Mouse (Mus musculus) hindbrain, embryonic 16.5 days (tissue): ENCODE results near the gene Hpn. TPM values are rescaled to one million over a fixed set of nuclear protein-coding genes. Genes with fewer than 3 reads are reported as not detected.

Source experiments
- ATAC-seq: fragments of 200-750 bp; cut with Nextera tagmentation; 2 replicates; pipeline ENCODE4 v1.8.0; 2017; ENCODE audit warnings: moderate TSS enrichment, moderate library complexity
- H3K27ac ChIP-seq: fragments of 300-500 bp; sonication (generic); 2 replicates; pipeline ENCODE4 v1.5.1; 2014; ENCODE audit warnings: low read depth, mild to moderate bottlenecking, control low read depth, low read length, moderate library complexity
- H3K27me3 ChIP-seq: fragments of 300-500 bp; sonication (generic); replicated peaks from 2 replicates; pipeline ENCODE4 v1.6.1; 2014; ENCODE audit warnings: low read length; ENCODE audit not compliant: control insufficient read depth, insufficient read depth
- H3K36me3 ChIP-seq: fragments of 300-500 bp; sonication (generic); 2 replicates; pipeline ENCODE4 v1.6.1; 2014; ENCODE audit warnings: mild to moderate bottlenecking, low read length, moderate library complexity, mixed read lengths; ENCODE audit not compliant: control insufficient read depth, insufficient read depth
- H3K4me1 ChIP-seq: fragments of 300-500 bp; sonication (generic); 2 replicates; pipeline ENCODE4 v1.6.1; 2014; ENCODE audit warnings: low read depth, low read length; ENCODE audit not compliant: control insufficient read depth, insufficient read depth
- H3K4me2 ChIP-seq: fragments of 300-500 bp; sonication (generic); 2 replicates; pipeline ENCODE4 v1.6.1; 2014; ENCODE audit warnings: mild to moderate bottlenecking, low read length, control low read depth, moderate library complexity
- H3K4me3 ChIP-seq: fragments of 300-500 bp; sonication (generic); 2 replicates; pipeline ENCODE4 v1.5.1; 2014; ENCODE audit warnings: mild to moderate bottlenecking, low read length, control low read depth, moderate library complexity
- H3K9ac ChIP-seq: fragments of 300-500 bp; sonication (generic); 2 replicates; pipeline ENCODE4 v1.6.1; 2014; ENCODE audit warnings: low read depth, mild to moderate bottlenecking, control low read depth, low read length, moderate library complexity
- H3K9me3 ChIP-seq: fragments of 300-500 bp; sonication (generic); 2 replicates; pipeline ENCODE4 v1.6.1; 2014; ENCODE audit warnings: mild to moderate bottlenecking, low read length, moderate library complexity; ENCODE audit not compliant: control insufficient read depth
- WGBS: fragments of 180-500 bp; shearing (Covaris S2); extraction: QIAGEN DNeasy Blood & Tissue Kit; methylation state at CpG from one replicate; pipeline ENCODE4 v1.1.7; 2014; 5-methylcytosine and 5-hydroxymethylcytosine counted together
- polyA plus RNA-seq: library from polyadenylated mRNA; unstranded; fragments of >200 nt; fragmentation: Nextera tagmentation; extraction: Ambion mirVana; gene quantifications from 2 replicates; pipeline ENCODE4 v1.2.1, GENCODE M21; 2015

Hpn gene
- polyA plus RNA-seq, 1 experiment from 2014 or later, result 0.75 TPM

DNA sequence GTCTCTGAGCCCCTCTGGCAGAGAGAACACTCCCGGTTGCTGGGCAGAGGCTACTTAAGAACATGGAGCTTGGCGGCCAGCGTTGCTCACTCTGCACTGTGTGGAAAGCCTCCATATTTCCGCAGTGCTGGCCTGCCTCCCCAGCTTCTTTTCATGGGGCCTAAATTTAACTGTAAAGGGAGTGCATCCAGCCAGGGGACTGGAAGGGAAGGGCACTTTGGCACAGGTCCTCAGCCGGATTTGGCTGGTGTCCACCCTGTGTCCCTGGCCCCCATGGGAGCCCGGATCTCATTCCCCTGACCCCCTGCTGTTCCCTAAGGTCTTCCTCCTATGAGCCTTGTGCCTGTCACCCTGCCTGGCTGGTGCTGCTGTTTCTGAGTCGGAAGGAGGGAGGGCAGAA is 3.4 kb upstream of the Hpn start:
- no peak overlapping the region for H3K4me3 ChIP-seq
- no peak overlapping the region for H3K9ac ChIP-seq
- no peaks in the 10 kb centered on the region for H3K9me3 ChIP-seq
- 0 out of 2 replicates have a peak, but pooled peaks have one; percentile 16 for ATAC-seq
- no peak overlapping the region for H3K4me2 ChIP-seq
- H3K27ac ChIP-seq, result no peak overlapping the region
- H3K27me3 ChIP-seq, result no peaks in the 10 kb centered on the region; the same call in 1 of the 2 replicates
- H3K36me3 ChIP-seq, result no peaks in the 10 kb centered on the region
- no peaks in the 10 kb centered on the region for H3K4me1 ChIP-seq
- 64% methylated on average over 7 of the region's 7 CpGs for WGBS

DNA sequence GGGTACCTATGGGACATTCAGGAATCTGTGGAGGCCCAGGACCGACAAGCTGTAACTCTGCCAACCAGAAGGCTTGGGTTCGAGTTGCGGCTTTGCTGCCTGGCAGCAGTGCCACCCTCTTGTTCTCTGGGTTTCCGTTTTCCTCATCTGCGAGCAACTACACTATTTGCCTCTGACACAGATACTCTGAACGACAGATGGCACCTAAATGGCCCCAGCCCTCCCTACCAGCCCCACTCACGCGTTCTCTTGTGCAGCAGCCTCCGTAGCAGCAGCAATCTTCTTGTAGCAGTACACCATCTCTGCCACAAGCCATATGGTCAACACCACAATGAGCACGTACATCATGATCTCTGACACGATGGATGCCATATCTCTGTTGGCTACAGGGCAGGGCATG is 2.4 kb upstream of the Hpn start:
- Histone ChIP-seq H3K4me3 (no peak overlapping the region), H3K9me3 (no peaks in the 10 kb centered on the region), H3K9ac (no peak overlapping the region), H3K27ac (no peak overlapping the region), H3K27me3 (no peaks in the 10 kb centered on the region; the same call in 1 of the 2 replicates), H3K36me3 (no peaks in the 10 kb centered on the region), H3K4me1 (no peaks in the 10 kb centered on the region), H3K4me2 (no peak overlapping the region)
- WGBS, result 80% methylated on average over 11 of the region's 11 CpGs
- no peak for ATAC-seq

DNA sequence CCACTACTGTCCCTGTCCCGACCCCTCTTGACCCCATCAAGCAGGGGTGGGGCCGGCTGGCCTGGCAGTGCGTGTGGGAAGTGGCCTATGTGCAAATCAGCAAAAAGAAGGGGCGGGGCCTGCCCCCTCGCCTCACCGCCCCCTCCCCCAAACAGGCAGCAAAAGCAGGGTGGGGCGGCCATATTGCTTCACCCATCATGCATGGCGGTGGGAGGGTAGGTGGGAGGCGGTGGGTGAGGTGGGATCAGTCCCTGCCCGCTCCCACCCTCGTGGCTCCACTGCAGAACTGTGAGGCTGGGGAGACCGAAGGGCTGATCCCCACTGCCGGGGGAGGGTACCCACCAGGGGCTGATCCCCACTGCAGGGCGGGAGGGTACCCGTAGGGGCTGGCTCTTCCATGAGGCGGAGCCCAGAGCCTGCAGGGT is 1.6 kb upstream of the Hpn start:
- H3K4me3 ChIP-seq, result no peak overlapping the region
- no peaks in the 10 kb centered on the region for H3K9me3 ChIP-seq
- no peaks in the 10 kb centered on the region; the same call in 1 of the 2 replicates for H3K27me3 ChIP-seq
- H3K36me3 ChIP-seq, result no peaks in the 10 kb centered on the region
- WGBS, result 41% methylated on average over 13 of the region's 16 CpGs
- no peak overlapping the region for H3K27ac ChIP-seq
- no peak overlapping the region for H3K9ac ChIP-seq
- no peak for ATAC-seq
- no peak overlapping the region for H3K4me2 ChIP-seq
- H3K4me1 ChIP-seq, result no peaks in the 10 kb centered on the region

DNA sequence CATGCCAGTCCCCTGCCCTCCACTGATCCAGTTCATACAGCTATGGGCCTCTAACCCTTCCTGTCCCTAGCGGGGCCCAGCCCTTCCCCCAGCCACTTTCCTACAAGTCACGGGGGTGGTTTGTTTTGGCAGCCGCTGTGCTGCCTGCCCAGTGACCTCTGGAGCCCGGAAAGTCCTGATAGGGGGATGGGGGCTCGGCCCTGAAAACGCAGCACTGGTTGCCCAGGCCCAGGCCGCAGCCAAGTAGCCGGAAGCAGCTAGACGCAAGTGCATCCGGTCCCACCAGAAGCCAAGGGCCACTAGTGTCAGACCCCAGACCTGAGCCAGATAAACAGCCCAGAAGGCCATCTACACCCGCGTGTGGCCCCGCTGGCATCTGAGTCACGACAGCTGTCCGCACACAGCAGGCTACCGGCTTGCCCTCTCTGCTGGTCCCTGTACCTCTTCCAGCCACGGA is 525 bp upstream of the Hpn start:
- no peaks in the 10 kb centered on the region for H3K9me3 ChIP-seq
- no peaks in the 10 kb centered on the region for H3K36me3 ChIP-seq
- no peak overlapping the region for H3K9ac ChIP-seq
- H3K4me1 ChIP-seq, result no peaks in the 10 kb centered on the region
- 29% methylated on average over 17 of the region's 17 CpGs for WGBS
- no peaks in the 10 kb centered on the region; the same call in 1 of the 2 replicates for H3K27me3 ChIP-seq
- ATAC-seq, result 0 out of 2 replicates have a peak, but pooled peaks have one; percentile 21
- H3K4me3 ChIP-seq, result no peak overlapping the region
- H3K27ac ChIP-seq, result no peak overlapping the region
- H3K4me2 ChIP-seq, result no peak overlapping the region

DNA sequence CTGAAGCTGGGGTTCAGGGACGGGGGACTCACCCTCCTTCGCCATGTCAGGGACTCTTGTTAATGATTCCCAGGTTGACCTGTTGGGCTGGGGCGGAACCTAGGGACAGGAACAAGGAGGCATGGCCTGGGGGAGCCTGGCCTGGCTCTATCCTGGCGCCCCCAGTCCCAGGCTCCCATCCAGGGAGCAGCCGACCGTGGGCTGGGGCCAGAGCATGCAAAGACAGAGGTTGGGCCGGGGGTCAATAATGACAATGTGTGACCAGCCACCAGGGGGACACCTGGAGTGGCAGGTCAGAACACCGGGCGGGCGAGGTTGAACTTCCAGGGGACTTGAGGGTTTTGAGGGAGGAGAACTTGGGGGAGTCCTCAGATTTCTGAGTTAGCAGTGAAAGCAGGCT is 444 bp downstream of the Hpn start:
- no peaks in the 10 kb centered on the region for H3K4me1 ChIP-seq
- no peak overlapping the region; the same call in 1 of the 2 replicates for H3K4me2 ChIP-seq
- no peaks in the 10 kb centered on the region for H3K9me3 ChIP-seq
- H3K27me3 ChIP-seq, result no peaks in the 10 kb centered on the region; the same call in 1 of the 2 replicates
- H3K9ac ChIP-seq, result no peak overlapping the region
- ATAC-seq, result no peak
- no peak overlapping the region for H3K27ac ChIP-seq
- H3K36me3 ChIP-seq, result no peaks in the 10 kb centered on the region
- 65% methylated on average over 10 of the region's 10 CpGs for WGBS
- no peak overlapping the region for H3K4me3 ChIP-seq

DNA sequence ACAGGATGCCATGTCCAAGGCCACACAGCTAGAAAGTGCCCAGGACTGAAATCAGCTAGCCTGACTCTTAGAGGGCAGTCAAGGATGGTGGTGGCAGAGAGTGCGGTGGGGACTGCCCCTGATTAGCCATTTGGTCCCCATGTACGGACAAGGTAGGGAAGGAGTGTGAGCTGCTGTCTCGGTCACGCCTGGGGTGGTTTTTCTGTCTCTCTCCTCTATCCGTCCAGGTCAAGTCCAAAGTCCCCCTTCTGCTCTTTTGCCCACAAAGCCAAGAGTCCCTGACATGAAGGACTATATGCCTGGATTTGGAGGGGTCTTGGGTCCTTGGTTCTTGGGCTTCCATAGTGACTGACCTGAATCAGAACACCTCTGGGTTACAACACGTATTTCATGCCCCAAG is 1.3 kb downstream of the Hpn start:
- Histone ChIP-seq H3K27ac (no peak overlapping the region), H3K36me3 (no peaks in the 10 kb centered on the region), H3K4me1 (no peaks in the 10 kb centered on the region), H3K9ac (no peak overlapping the region), H3K9me3 (no peaks in the 10 kb centered on the region), H3K27me3 (no peaks in the 10 kb centered on the region; the same call in 1 of the 2 replicates), H3K4me2 (no peak overlapping the region), H3K4me3 (no peak overlapping the region)
- 78% methylated on average over 6 of the region's 6 CpGs for WGBS
- ATAC-seq, result no peak

DNA sequence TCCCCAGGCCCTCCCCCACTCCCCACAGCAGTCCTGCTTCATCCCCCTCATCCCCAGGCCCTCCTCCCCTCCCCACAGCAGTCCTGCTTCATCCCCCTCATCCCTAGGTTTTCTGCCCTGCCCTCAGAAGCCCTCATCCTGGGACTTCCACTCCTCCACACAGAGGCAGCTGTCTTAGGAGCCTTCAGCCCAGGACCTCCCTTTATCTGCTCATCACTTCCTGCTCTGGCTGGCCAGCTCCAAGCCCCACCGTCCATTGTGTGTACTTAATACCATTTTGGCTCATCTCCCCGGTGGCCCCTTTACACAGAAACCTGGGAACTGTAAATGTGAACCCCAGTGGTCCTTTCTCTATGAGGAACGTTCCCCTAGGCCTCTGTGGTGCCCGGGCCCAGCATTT is 3.1 kb downstream of the Hpn start:
- Histone ChIP-seq H3K4me2 (no peak overlapping the region), H3K27me3 (no peaks in the 10 kb centered on the region; the same call in 1 of the 2 replicates), H3K36me3 (no peaks in the 10 kb centered on the region), H3K9me3 (no peaks in the 10 kb centered on the region), H3K27ac (no peak overlapping the region), H3K4me3 (no peak overlapping the region), H3K9ac (no peak overlapping the region), H3K4me1 (no peaks in the 10 kb centered on the region)
- WGBS, result 41% methylated on average over 4 of the region's 4 CpGs
- no peak for ATAC-seq

DNA sequence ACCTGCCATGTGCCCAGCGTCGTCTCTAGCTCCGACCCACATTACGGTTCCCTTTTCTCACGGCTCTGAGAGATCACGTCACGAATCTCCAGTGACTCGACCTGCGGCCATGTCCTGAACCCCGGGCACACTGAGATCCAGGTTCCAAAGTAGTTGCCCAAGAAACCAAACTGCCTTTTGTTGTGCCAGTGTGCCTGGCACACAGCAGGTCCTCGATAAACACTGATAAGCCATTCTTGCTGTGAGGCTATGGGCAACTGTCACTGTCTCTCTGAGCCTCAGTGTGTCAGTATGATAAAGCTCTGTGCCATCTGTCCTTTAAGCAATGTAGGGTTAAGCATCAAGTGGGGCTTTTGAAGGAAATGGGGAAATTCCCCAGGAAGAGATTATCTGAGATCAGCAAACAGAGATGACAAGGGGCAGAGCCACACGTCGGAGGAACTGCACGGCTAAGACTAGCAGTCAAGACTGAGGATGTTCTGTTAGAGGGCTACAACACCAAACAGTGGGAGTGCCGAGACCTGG is 4.2 kb downstream of the Hpn start:
- Histone ChIP-seq H3K9me3 (no peaks in the 10 kb centered on the region), H3K4me2 (no peak overlapping the region), H3K36me3 (no peaks in the 10 kb centered on the region), H3K9ac (no peak overlapping the region), H3K27ac (no peak overlapping the region), H3K27me3 (no peaks in the 10 kb centered on the region; the same call in 1 of the 2 replicates), H3K4me1 (no peaks in the 10 kb centered on the region), H3K4me3 (no peak overlapping the region)
- 82% methylated on average over 15 of the region's 15 CpGs for WGBS
- ATAC-seq, result no peak

DNA sequence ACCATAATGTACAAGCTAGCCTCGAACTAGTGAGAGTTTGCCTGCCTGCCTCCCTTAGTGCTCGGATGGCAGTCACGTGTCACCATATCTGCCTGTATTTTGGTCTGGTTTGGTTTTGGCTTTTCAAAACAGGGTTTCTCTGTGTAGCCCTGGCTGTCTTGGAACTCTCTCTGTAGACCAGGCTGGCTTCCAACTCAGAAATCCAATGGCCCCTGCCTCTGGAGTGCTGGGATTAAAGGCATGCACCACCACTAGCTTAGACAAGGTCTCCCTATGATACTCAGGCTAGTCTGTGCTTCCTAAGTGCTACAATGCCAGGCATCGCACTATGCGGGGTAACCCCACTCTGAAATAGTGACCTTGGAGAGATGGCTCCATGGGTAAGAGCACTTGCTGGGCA is 5.3 kb downstream of the Hpn start:
- 88% methylated on average over 5 of the region's 5 CpGs for WGBS
- no peak for ATAC-seq
- H3K4me2 ChIP-seq, result no peak overlapping the region
- no peaks in the 10 kb centered on the region for H3K36me3 ChIP-seq
- no peak overlapping the region for H3K4me3 ChIP-seq
- H3K27ac ChIP-seq, result no peak overlapping the region
- no peaks in the 10 kb centered on the region for H3K9me3 ChIP-seq
- no peaks in the 10 kb centered on the region for H3K4me1 ChIP-seq
- H3K27me3 ChIP-seq, result no peaks in the 10 kb centered on the region
- no peak overlapping the region for H3K9ac ChIP-seq
